Mouse (Mus musculus) ovary, postnatal 10 days (tissue): ENCODE measurements around the gene Tceal1.

Source experiments
- DNase-seq: peaks from one replicate; pipeline ENCODE4 v3.0.0; 2022; ENCODE audit warnings: low spot score

Gene Tceal1

DNA sequence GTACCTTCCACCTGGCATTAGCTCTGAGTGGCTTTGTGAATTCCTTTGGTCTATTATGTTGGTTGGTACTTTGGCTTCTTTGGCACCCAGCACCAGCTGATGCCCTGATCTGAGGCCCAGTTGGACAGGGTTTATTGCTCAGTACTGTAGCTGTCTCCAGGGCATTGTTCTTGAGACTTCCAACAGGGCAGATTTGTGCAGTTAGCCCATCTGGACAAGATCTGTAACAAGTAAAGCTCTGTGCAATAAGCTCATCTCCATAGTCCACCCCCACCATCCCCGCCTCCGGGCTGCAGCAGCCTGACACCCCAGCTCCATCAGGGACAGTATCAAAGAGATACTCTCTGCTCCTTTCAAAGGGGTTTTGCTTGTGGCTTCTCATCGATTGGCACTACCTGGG is 47.7 kb downstream of the Tceal1 start:
- no peak for DNase-seq
